Mouse (Mus musculus) lung, adult 2 months (tissue): ENCODE results near the gene Kit.

ENCODE experiments used
- CTCF ChIP-seq: fragments of 200-500 bp; IDR thresholded peaks from 2 replicates; pipeline ENCODE4 v1.5.1; 2011; ENCODE audit warnings: mild to moderate bottlenecking, low read length, control low read depth; ENCODE audit not compliant: insufficient read depth
- POLR2A ChIP-seq: fragments of 200-500 bp; IDR thresholded peaks from 2 replicates; pipeline ENCODE4 v1.6.1; 2011; ENCODE audit warnings: low read depth, mild to moderate bottlenecking, control low read depth, low read length, borderline replicate concordance; ENCODE audit errors: extremely low read depth

DNA sequence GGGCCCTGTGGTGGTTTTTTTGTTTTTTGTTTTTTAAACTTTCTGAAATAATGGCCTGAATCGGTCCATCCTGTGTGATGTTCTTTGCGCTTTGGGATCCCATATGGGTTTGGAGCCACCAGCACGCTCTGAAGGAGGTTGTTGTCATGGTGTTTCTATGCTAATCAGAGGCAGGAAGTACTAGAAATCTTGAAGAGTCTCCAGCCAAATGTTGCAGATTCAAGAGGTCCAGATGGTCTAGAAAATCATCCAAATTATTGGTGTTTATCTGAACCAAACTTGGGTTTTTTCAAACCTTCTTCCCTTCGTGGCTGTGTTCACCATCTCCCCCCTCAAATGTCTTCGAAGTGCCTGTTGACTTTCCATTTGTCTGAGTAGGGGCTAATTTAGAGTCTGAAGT lies 72.3 kb downstream of the Kit start:
- TF ChIP-seq CTCF: no peak
- no peak for TF ChIP-seq POLR2A
